ENCODE assay signal across 8 mouse cellular contexts in genomic region chr12:79006478-79007125, GRCm38 (mm10). TPM values are rescaled to one million over a fixed set of nuclear protein-coding genes. Genes with fewer than 3 reads are reported as not detected.
DNase-seq lines count a peak whose midpoint lies in the region; ATAC-seq lines count a peak whose summit lies in the region.

No protein-coding gene starts in this region.

- peak; percentile 73 for ATAC-seq in granulocyte monocyte progenitor cell, adult 5-6 weeks (replicated peaks; ENCODE audit: poor library complexity, severe bottlenecking)
- ATAC-seq in intestine, embryonic 16.5 days = peak; percentile 69
- peak; percentile 55; the same call in 1 of the 2 replicates for ATAC-seq in limb, embryonic 13.5 days (ENCODE audit: low FRiP score, low read depth)
- peak; percentile 84 for ATAC-seq in midbrain, embryonic 13.5 days

- under 1% methylated on average over 48 of the region's 53 CpGs for WGBS in intestine, embryonic 16.5 days
- under 1% methylated on average over 48 of the region's 53 CpGs for WGBS in limb, embryonic 13.5 days
- WGBS in midbrain, embryonic 13.5 days = under 1% methylated on average over 51 of the region's 53 CpGs

- H3K27ac ChIP-seq in intestine, embryonic 16.5 days (ENCODE audit: low read length) = no peak overlapping the region
- no peak overlapping the region for H3K27ac ChIP-seq in limb, embryonic 13.5 days
- peak overlapping the region; percentile 86 for H3K27ac ChIP-seq in midbrain, embryonic 13.5 days

- H3K9me3 ChIP-seq in intestine, embryonic 16.5 days (ENCODE audit: control insufficient read depth, low read length) = no peaks in the 10 kb centered on the region
- H3K9me3 ChIP-seq in limb, embryonic 13.5 days = no peaks in the 10 kb centered on the region
- no peaks in the 10 kb centered on the region for H3K9me3 ChIP-seq in midbrain, embryonic 13.5 days

- H3K4me1 ChIP-seq in intestine, embryonic 16.5 days (ENCODE audit: control insufficient read depth, insufficient read depth, low read length) = peaks cover 8% of the 10 kb centered on the region; the same call in 1 of the 2 replicates
- peaks cover 8% of the 10 kb centered on the region for H3K4me1 ChIP-seq in limb, embryonic 13.5 days
- peaks cover 33% of the 10 kb centered on the region for H3K4me1 ChIP-seq in midbrain, embryonic 13.5 days (replicated peaks)

- peak overlapping the region; percentile 100 for H3K4me3 ChIP-seq in intestine, embryonic 16.5 days (ENCODE audit: low read length)
- peak overlapping the region; percentile 96 for H3K4me3 ChIP-seq in limb, embryonic 13.5 days
- H3K4me3 ChIP-seq in midbrain, embryonic 13.5 days (replicated peaks) = peak overlapping the region; percentile 66

- peak overlapping the region; percentile 95 for H3K4me2 ChIP-seq in intestine, embryonic 16.5 days (ENCODE audit: low read depth, low read length)
- H3K4me2 ChIP-seq in limb, embryonic 13.5 days (replicated peaks) = peak overlapping the region; percentile 89
- peak overlapping the region; percentile 76 for H3K4me2 ChIP-seq in midbrain, embryonic 13.5 days (replicated peaks)

- peak; percentile 55 for DNase-seq in layer of hippocampus, adult 11-12 months (ENCODE audit: low spot score)
- no peak for DNase-seq in layer of hippocampus, adult 9-10 months (ENCODE audit: low spot score)
- DNase-seq in embryo, embryonic 10.5 days (ENCODE audit: low spot score) = peak; percentile 51
- peak; percentile 51 to 66 for DNase-seq in spleen, postnatal 10 days (ENCODE audit: low spot score in 2 of 2)

- 0 out of 2 replicates have a peak, but pooled peaks cover 3% of the 10 kb centered on the region for H3K27me3 ChIP-seq in intestine, embryonic 16.5 days (replicated peaks; ENCODE audit: control insufficient read depth, insufficient read depth, low read length)
- peaks cover 44% of the 10 kb centered on the region for H3K27me3 ChIP-seq in limb, embryonic 13.5 days
- no peaks in the 10 kb centered on the region for H3K27me3 ChIP-seq in midbrain, embryonic 13.5 days

- no peaks in the 10 kb centered on the region; the same call in 1 of the 2 replicates for H3K36me3 ChIP-seq in intestine, embryonic 16.5 days (ENCODE audit: control insufficient read depth, insufficient read depth, low read length)
- H3K36me3 ChIP-seq in limb, embryonic 13.5 days = no peaks in the 10 kb centered on the region
- no peaks in the 10 kb centered on the region for H3K36me3 ChIP-seq in midbrain, embryonic 13.5 days

- H3K9ac ChIP-seq in intestine, embryonic 16.5 days (ENCODE audit: low read depth, low read length) = peak overlapping the region; percentile 88
- peak overlapping the region; percentile 76 for H3K9ac ChIP-seq in limb, embryonic 13.5 days
- H3K9ac ChIP-seq in midbrain, embryonic 13.5 days (replicated peaks) = peak overlapping the region; percentile 89

RNA-seq across cellular contexts. Expression of gene Tmem229b, which starts 0.8 kb away (rescaled TPM):
- total RNA-seq in granulocyte monocyte progenitor cell, adult 5-6 weeks (2014; fragmentation: Nextera tagmentation) = 104 and 113 TPM in 2 replicates
- total RNA-seq in granulocyte monocyte progenitor cell, adult 5-6 weeks (2017) = 83.8 and 100 TPM in 2 replicates
- polyA plus RNA-seq in intestine, embryonic 16.5 days (2015; fragmentation: Nextera tagmentation; extraction: Ambion mirVana) = 5.1 and 5.3 TPM in 2 replicates
- 4.8 and 5.3 TPM in 2 replicates for polyA plus RNA-seq in limb, embryonic 13.5 days (2015; fragmentation: Nextera tagmentation; extraction: Ambion mirVana)
- 41.2 and 41.8 TPM in 2 replicates for polyA plus RNA-seq in midbrain, embryonic 13.5 days (2015; fragmentation: Nextera tagmentation; extraction: Ambion mirVana)

RNA-seq across cellular contexts. Expression of gene Plekhh1, which starts 22.4 kb away (rescaled TPM):
- 0.41 TPM in 1 of 2 replicates, not detected in the other for total RNA-seq in granulocyte monocyte progenitor cell, adult 5-6 weeks (2014; fragmentation: Nextera tagmentation)
- total RNA-seq in granulocyte monocyte progenitor cell, adult 5-6 weeks (2017) = 0.09 and 0.21 TPM in 2 replicates
- polyA plus RNA-seq in intestine, embryonic 16.5 days (2015; fragmentation: Nextera tagmentation; extraction: Ambion mirVana) = 7.5 and 9.0 TPM in 2 replicates
- polyA plus RNA-seq in limb, embryonic 13.5 days (2015; fragmentation: Nextera tagmentation; extraction: Ambion mirVana) = 1.7 TPM in 2 replicates
- 3.2 and 4.0 TPM in 2 replicates for polyA plus RNA-seq in midbrain, embryonic 13.5 days (2015; fragmentation: Nextera tagmentation; extraction: Ambion mirVana)
